Mouse (Mus musculus): ENCODE data around the gene Fanci. TPM values are rescaled to one million over a fixed set of nuclear protein-coding genes. Genes with fewer than 3 reads are reported as not detected.

Fanci gene
- total RNA-seq, 2 experiments from 2014 or later = 0.55 to 1.5 TPM

DNA sequence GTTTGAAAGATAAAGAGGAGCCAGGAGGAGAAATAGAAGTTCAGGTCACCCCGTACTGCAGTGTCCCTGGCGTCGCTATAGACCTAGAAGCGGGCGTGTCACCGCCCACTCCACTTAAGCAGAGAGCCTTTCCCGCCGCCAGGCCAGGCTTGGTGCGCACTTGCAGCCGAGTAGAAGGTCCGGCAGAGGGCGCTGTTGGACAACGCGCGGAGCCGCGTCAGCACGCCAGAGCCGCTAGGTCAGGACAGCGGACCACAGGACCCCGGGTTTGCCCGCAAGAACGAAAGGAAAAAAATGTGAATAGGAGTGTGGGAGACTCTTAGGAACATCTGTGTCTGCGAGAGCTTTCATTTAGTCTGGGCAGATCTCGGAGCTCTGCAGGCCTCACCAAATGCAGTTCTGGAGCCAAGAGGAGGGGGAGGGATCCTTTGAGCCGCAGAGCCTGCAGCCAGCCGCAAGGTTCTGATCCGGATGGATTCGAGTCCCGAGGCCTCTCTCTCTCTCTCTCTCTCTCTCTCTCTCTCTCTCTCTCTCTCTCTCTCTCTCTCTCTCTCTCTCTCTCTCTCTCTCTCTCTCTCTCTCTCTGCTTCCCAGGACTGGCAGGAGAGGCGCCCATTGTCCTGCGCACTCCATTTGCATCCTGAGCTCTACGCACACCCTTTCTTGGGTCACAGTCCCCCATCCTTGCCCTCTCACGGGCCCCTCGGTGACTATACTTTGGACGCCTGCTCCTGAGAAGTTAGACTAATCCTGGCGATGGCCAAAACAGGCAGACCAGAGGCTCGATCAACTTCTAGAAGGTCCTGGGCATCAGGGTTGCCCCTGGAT, 104.5 kb downstream of the Fanci start:
- intact Hi-C loops (cut with DNase I) = loop anchor here (1.0 to 5.0 kb wide), 4 partner anchors 51 to 231 kb away; no protein-coding TSS in a partner anchor
- DNase-seq = peak; percentile 90 to 93

DNA sequence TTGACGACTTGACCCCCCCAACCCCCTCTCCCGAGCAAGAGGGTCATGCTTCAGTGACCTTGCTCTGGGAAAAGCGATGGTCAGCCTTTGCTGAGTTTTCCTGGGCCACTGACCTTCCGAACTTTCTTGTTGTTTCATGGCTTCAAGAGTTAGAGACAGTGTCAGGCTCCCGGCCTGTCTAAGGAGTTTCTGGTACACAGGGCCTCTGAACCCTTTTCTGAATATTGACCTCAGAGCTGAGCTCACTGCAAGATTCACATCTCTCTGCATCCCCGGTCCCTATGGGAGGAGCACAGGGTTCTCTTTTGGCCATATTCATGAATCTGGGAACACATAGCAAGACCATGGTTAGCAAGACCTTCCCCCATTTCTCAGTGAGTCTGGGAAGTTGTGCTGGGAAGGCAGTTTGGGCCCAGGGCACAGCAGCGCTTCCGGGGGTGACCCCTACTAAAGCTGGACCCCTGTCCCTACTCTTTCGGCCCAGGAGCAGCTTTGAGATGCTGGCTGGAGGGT, 105.1 kb downstream of the Fanci start:
- intact Hi-C loops (cut with DNase I) = loop anchor here (1.0 to 5.0 kb wide), 4 partner anchors 50 to 230 kb away; no protein-coding TSS in a partner anchor
- no peak for DNase-seq

DNA sequence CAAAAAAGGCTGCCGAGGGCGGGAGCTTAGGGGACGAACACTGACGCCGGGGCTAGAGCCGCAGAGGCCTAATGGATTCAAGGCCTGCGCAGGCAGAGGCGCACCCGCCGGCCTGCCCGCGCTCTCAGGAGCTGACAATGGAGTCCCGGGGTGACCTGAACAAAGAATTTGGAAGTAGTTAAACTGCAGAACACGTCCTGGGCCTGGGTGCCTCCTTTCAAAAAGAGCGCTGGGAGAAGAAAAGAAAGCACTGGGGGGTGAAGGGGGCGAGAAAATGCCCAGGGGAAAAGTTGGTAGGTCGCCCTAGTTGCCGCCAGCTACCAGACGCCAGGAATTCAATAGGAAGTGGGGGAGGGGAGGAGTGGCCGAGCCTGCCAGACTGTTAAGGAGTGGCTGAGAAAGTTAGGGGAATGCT, 106.0 kb downstream of the Fanci start:
- intact Hi-C loops (cut with DNase I) = loop anchor here (2.0 to 5.0 kb wide), 3 partner anchors 50 to 230 kb away; no protein-coding TSS in a partner anchor
- DNase-seq = no peak

DNA sequence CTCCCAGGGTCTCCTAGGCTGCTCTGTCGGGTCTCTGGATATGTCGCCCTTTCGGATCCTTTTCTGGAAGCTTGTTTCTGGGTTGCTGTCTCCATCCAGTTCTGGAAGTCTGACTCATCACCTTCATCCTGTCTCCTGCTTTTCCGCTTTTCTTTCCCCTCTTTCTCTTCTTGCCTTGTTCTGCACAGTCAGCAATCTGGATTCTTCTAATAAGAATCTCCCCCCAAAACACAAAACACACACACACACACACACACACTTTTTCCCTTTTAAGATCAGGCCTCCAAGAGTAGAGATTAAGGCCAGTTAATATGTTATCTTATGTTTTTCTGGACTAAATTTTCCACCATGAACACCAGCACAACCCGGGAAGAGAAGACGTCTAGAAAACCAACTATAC, 106.6 kb downstream of the Fanci start:
- no peak for DNase-seq
- intact Hi-C loops (cut with DNase I) = loop anchor here (5.0 kb wide), 2 partner anchors 49 to 229 kb away; no protein-coding TSS in a partner anchor

DNA sequence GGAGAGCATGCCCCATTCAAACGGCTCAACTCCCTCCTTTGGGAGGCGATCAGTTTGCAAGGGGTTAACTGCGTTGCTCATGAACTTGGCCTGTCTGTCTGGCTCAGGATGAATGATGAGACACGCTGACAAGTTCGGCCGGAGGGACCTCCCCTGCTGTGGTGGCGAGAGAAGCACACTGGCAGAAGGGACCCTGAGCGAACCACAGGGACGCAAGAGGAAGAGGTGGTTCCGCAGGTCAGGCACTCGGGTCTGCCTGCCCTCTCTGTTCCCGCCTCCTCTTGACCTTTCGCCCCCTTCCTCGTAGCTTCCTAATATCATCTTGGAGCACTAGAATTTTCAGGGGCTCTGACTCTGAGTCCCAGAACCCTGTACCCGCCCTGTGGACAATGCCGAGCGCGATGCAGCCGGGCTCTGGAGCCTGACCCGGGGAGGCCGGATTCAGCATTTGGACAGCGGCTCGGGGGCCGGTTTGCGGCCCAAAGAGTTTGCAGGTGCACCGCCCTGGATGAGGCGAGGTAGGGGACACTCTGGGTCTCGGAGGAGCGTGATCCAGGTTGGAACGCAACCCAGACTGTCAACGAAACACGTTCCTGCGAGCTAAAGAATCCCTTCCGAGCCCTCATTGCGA, 107.4 kb downstream of the Fanci start:
- intact Hi-C loops (cut with DNase I) = loop anchor here (5.0 kb wide), 2 partner anchors 48 to 228 kb away; no protein-coding TSS in a partner anchor
- DNase-seq = peak; percentile 54 to 71

Other genes with a start within 250 kb of the Fanci start
- gene Mfge8, start 242.9 kb upstream of the Fanci start, total RNA-seq (2021) = 100 to 1,000 TPM; 145 to 153 TPM
- gene Abhd2, start 118.7 kb upstream of the Fanci start, total RNA-seq (2021) = 10 to 100 TPM; 40.3 to 45.0 TPM
- not detected for gene Rlbp1, start 4.9 kb upstream of the Fanci start, total RNA-seq (2021)
- 10 to 100 TPM; 51.4 to 54.7 TPM for gene Polg, start 74.4 kb downstream of the Fanci start, total RNA-seq (2021)
- not detected for gene Rhcg, start 225.7 kb downstream of the Fanci start, total RNA-seq (2021)